Mouse (Mus musculus) effector memory CD4-positive, alpha-beta T cell, adult 5 months (primary cell): ENCODE results near the gene Gm5269. TPM values are rescaled to one million over a fixed set of nuclear protein-coding genes. Genes with fewer than 3 reads are reported as not detected.

Experiments
- polyA plus RNA-seq: library from polyadenylated mRNA; unstranded; fragments of 100-300 nt; shearing (Covaris generic); gene quantifications from one replicate; pipeline ENCODE4 v1.2.1, GENCODE M21; 2017

Gene Gm5269
- polyA plus RNA-seq, result not detected

DNA sequence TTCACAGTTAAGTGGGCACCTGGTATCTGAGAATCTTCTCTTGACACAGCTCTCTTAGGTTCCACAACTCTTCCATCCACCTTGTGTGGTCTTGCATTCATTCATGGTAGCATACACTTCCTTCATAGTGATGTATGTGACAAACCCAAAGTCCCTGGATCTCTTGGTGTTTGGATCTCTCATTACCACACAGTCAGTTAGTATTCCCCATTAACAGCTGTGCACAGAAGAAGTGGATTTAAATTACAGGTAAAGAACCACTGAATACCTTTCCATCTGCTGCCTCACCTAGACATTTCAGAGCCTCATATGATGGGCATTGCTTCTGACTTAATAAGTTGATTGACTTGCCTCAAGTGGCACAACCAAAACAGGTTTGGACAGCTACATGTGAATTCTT is at the start of gene Gm5269:
Gene Gm5269 (minus strand): TSS at position 101 of the 400 bp plus-strand sequence.

DNA sequence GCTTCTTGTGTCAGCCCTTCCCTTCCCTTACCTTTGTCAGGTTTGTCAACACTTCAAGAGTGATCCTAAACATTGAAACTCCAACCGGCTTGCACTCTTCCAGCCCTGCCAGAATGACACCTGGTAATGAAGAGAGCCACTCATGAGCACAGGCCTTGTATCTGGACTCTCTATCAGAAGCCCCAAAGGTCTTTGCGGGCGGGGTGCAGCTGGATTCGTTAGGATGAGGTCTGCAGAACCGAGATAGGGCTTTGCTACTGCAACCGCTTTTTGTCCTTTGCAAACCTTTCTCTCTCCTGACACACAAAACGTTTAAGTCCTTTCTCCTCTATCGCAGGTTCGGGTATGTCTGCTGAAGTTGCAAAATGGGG is 36.3 kb upstream of the Gm5269 start, which contains the start of gene Slc40a1:
Gene Slc40a1 (minus strand): TSS at position 131 of the 371 bp plus-strand sequence.

Other genes starting within 250 kb of the Gm5269 start
- gene Wdr75, start 95.1 kb downstream of the Gm5269 start, polyA plus RNA-seq, result 41.2 TPM
- gene Slc40a1, start 36.2 kb upstream of the Gm5269 start, polyA plus RNA-seq, result 0.44 TPM
- gene Dnah7b, start 176.0 kb upstream of the Gm5269 start, polyA plus RNA-seq, result not detected